Mouse (Mus musculus): ENCODE results near the gene Adh4. TPM values are rescaled to one million over a fixed set of nuclear protein-coding genes. Genes with fewer than 3 reads are reported as not detected.

The Adh4 gene
- polyA plus RNA-seq, 1 experiment from 2014 or later: not detected

DNA sequence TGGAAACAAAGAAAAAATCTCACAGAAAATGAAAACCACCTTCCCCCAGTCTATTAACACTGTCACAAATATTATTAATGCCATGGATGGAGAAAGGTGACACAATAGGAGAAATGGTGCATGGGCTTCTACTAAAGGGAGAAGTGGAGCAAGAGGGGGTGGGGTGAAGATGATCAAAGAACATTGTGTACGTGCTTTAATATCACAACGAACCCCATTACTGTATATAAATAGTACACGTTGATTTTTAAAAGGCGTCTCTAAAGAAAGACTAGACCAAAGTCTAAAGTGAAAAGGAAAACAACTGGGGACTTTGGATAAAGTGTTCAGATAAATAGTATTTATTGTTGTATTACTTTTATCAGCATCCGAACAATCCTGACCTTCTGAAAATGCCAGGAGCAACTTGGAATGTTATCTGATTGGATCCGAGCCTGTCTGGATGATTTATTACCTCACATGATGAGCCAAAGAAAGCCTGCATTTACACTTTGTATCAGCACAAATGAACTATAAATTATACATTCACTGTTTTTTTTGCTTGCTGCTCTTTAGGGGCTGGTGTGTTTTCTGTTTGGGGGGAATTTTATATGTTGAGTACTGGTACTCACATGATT lies 15.2 kb downstream of the Adh4 start:
- H3K27ac ChIP-seq (ENCODE audit: low read depth): no peak overlapping the region
- no peak overlapping the region for H3K4me2 ChIP-seq (ENCODE audit: low read length)
- ATAC-seq (replicated peaks; ENCODE audit: low FRiP score, low TSS enrichment, low read depth) (no peak), DNase-seq (ENCODE audit: low spot score) (no peak)
- no peaks in the 10 kb centered on the region for H3K4me1 ChIP-seq (replicated peaks; ENCODE audit: control insufficient read depth, insufficient read depth, low read length)
- 61% methylated on average over 6 of the region's 6 CpGs for WGBS
- no peaks in the 10 kb centered on the region for H3K27me3 ChIP-seq (replicated peaks; ENCODE audit: control insufficient read depth, insufficient read depth, low read length)
- H3K36me3 ChIP-seq (ENCODE audit: control insufficient read depth, insufficient read depth, low read length): no peaks in the 10 kb centered on the region
- no peak overlapping the region for H3K9ac ChIP-seq (ENCODE audit: low read length)
- no peak overlapping the region for H3K4me3 ChIP-seq (ENCODE audit: low read depth, low read length)
- H3K9me3 ChIP-seq (ENCODE audit: control insufficient read depth, low read length): no peaks in the 10 kb centered on the region

DNA sequence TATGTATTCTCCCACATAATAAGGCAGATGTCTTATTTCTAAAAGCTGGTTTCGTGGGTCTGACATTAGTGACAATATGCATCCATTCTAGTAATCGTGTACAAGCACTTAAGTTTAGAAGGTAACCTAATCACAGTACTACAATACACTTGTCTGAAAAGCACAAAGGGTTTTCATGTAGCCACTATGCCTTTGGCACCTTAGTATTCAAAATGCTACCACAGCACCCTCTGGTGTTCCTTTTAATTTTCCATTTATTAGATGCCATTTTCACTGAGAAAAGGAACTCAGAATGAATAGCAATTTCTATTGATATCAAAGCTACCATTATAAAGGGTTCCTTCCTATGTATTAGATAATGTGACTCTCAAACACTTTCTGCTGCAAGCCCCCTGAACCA lies 16.6 kb downstream of the Adh4 start:
- DNase-seq (ENCODE audit: low spot score): no peak
- Histone ChIP-seq H3K27ac (ENCODE audit: low read depth) (no peak overlapping the region), H3K4me2 (ENCODE audit: low read length) (no peak overlapping the region), H3K4me1 (replicated peaks; ENCODE audit: control insufficient read depth, insufficient read depth, low read length) (no peaks in the 10 kb centered on the region), H3K9ac (ENCODE audit: low read length) (no peak overlapping the region), H3K27me3 (replicated peaks; ENCODE audit: control insufficient read depth, insufficient read depth, low read length) (no peaks in the 10 kb centered on the region), H3K36me3 (ENCODE audit: control insufficient read depth, insufficient read depth, low read length) (no peaks in the 10 kb centered on the region), H3K4me3 (ENCODE audit: low read depth, low read length) (no peak overlapping the region), H3K9me3 (ENCODE audit: control insufficient read depth, low read length) (no peaks in the 10 kb centered on the region)
- ATAC-seq (replicated peaks; ENCODE audit: low FRiP score, low TSS enrichment, low read depth): no peak
- WGBS: 80% methylated on average over 2 of the region's 2 CpGs

DNA sequence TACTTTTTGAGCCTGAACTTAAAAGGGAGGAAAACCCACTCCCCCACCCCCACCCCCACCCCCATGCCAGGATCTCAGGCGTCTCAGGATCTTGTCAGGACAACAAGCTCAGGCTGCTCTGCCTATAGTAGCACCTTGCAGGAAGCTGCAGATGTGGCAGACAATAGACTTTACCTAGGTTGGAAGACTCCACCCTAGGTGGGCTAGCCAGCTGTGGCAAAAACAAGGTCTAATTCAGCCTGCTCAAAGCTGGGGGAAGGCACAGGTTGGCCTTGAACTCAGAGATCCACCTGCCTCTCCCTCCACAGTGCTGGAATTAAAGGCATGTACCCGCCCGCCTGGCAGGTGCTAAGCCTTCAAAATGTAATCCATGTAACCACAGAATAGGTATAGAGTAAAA lies 23.4 kb downstream of the Adh4 start:
- H3K27ac ChIP-seq (ENCODE audit: low read depth): no peak overlapping the region
- H3K4me2 ChIP-seq (ENCODE audit: low read length): no peak overlapping the region
- no peak for ATAC-seq (replicated peaks; ENCODE audit: low FRiP score, low TSS enrichment, low read depth)
- no peak for DNase-seq (ENCODE audit: low spot score)
- no peaks in the 10 kb centered on the region for H3K27me3 ChIP-seq (replicated peaks; ENCODE audit: control insufficient read depth, insufficient read depth, low read length)
- peaks cover under 1% of the 10 kb centered on the region for H3K4me1 ChIP-seq (replicated peaks; ENCODE audit: control insufficient read depth, insufficient read depth, low read length)
- H3K9me3 ChIP-seq (ENCODE audit: control insufficient read depth, low read length): no peaks in the 10 kb centered on the region
- H3K36me3 ChIP-seq (ENCODE audit: control insufficient read depth, insufficient read depth, low read length): no peaks in the 10 kb centered on the region
- WGBS: 73% methylated on average over 3 of the region's 3 CpGs
- H3K9ac ChIP-seq (ENCODE audit: low read length): no peak overlapping the region
- H3K4me3 ChIP-seq (ENCODE audit: low read depth, low read length): no peak overlapping the region

DNA sequence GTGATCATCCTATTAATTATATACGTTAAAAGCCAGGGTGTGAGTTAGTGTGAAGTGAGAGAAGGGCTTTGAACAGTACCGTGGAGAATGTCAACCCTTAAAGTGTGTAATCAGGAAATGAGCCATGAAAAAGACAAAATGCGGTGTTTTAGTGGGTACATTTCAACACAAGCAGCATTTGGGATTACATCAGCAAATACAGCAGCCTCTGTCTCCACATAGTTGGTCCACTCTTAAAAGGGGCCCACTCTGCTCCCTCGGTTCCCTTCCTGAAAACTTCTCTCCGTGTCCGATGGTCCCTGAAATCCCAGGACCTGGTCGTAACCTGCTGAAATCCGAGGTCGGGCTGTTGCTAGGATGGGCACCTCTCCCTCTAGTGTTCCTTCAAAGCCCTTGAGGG lies 26.9 kb downstream of the Adh4 start:
- H3K4me2 ChIP-seq (ENCODE audit: low read length): peak overlapping the region; percentile 54

DNA sequence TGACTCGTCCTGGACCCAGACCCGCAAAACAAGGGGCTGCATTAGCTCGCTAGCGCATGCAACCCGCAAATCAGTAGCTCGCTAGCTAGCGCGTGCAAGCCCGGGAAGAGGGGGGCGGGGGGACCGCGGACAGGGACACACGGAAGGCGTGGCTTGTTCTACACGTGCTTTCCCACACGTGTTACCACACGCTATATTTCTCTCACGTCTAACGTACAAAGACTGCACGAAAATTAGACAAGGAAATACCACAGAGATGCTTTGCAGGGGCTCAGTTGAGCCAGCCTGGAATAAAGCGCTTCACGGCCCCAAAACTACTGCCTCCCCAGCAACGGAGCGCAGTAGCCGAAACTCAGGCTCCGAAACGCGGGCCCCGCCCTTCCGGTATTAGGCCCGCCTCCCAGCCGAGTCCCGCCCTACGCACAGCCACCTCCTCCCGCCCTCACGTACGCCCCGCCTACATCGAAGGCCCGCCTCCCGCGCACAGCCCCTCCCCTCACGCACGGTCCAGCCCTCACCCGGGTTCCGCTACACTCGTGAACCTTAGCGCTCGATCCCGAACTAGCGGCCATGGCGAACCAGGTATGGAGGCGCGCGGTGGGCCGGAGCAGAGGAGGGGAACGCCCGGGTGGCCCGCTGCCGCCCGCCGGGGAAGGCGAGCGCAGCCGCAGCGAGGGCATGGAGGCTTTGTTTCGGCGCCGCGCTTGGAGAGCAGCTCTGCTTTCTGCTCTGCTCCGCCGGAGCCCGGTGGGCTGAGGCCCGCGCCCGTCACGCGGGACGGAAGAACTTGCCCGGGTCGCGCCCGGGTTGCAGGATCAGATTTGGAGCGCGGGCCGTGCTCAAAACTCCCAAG lies 27.6 kb downstream of the Adh4 start, which contains the start of gene Adh5:
TSS of gene Adh5 (plus strand) at position 482 of the 853 bp plus-strand sequence.
- Histone ChIP-seq H3K36me3 (ENCODE audit: control insufficient read depth, insufficient read depth, low read length) (peaks cover 29% of the 10 kb centered on the region), H3K4me2 (ENCODE audit: low read length) (peak within 1 kb of the TSS; percentile 74), H3K9me3 (ENCODE audit: control insufficient read depth, low read length) (no peaks in the 10 kb centered on the region), H3K4me3 (ENCODE audit: low read depth, low read length) (peak within 1 kb of the TSS; percentile 78), H3K27ac (ENCODE audit: low read depth) (peak within 1 kb of the TSS; percentile 67), H3K27me3 (replicated peaks; ENCODE audit: control insufficient read depth, insufficient read depth, low read length) (no peaks in the 10 kb centered on the region), H3K9ac (ENCODE audit: low read length) (peak within 1 kb of the TSS; percentile 86), H3K4me1 (replicated peaks; ENCODE audit: control insufficient read depth, insufficient read depth, low read length) (peaks cover 9% of the 10 kb centered on the region)
- ATAC-seq (replicated peaks; ENCODE audit: low FRiP score, low TSS enrichment, low read depth): peak; percentile 99
- DNase-seq (ENCODE audit: low spot score): peak; percentile 99
- WGBS: under 1% methylated on average over 86 of the region's 86 CpGs

More for the DNA sequence above, 26.9 kb downstream of the Adh4 start:
- Histone ChIP-seq H3K9me3 (ENCODE audit: control insufficient read depth, low read length) (no peaks in the 10 kb centered on the region), H3K36me3 (ENCODE audit: control insufficient read depth, insufficient read depth, low read length) (peaks cover 22% of the 10 kb centered on the region), H3K4me3 (ENCODE audit: low read depth, low read length) (peak overlapping the region; percentile 78), H3K9ac (ENCODE audit: low read length) (peak overlapping the region; percentile 47), H3K27me3 (replicated peaks; ENCODE audit: control insufficient read depth, insufficient read depth, low read length) (no peaks in the 10 kb centered on the region), H3K27ac (ENCODE audit: low read depth) (peak overlapping the region; percentile 67), H3K4me1 (replicated peaks; ENCODE audit: control insufficient read depth, insufficient read depth, low read length) (peaks cover 9% of the 10 kb centered on the region)
- ATAC-seq (replicated peaks; ENCODE audit: low FRiP score, low TSS enrichment, low read depth) (no peak), DNase-seq (ENCODE audit: low spot score) (no peak)
- WGBS: 2% methylated on average over 9 of the region's 9 CpGs

DNA sequence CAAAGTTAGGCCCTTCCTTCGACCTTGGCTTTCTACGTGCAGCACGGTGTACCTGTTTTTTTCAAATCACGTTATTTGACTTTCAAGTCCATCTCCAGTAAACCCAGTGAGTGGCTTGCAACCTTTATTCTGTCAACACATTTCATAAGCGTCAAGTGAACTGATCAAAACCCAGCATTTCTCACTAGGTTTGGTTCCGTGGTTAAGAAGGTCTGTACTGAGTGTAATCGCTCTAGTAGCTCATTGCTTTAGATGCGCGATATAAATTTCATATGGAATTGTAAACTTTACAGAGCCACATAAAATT lies 28.2 kb downstream of the Adh4 start:
- ATAC-seq (replicated peaks; ENCODE audit: low FRiP score, low TSS enrichment, low read depth): no peak
- Histone ChIP-seq H3K27ac (ENCODE audit: low read depth) (peak overlapping the region; percentile 67), H3K9me3 (ENCODE audit: control insufficient read depth, low read length) (no peaks in the 10 kb centered on the region), H3K36me3 (ENCODE audit: control insufficient read depth, insufficient read depth, low read length) (peaks cover 34% of the 10 kb centered on the region), H3K27me3 (replicated peaks; ENCODE audit: control insufficient read depth, insufficient read depth, low read length) (no peaks in the 10 kb centered on the region), H3K9ac (ENCODE audit: low read length) (peak overlapping the region; percentile 86), H3K4me1 (replicated peaks; ENCODE audit: control insufficient read depth, insufficient read depth, low read length) (peaks cover 9% of the 10 kb centered on the region), H3K4me2 (ENCODE audit: low read length) (peak overlapping the region; percentile 74), H3K4me3 (ENCODE audit: low read depth, low read length) (peak overlapping the region; percentile 78)
- 3% methylated on average over 9 of the region's 9 CpGs for WGBS
- no peak for DNase-seq (ENCODE audit: low spot score)

DNA sequence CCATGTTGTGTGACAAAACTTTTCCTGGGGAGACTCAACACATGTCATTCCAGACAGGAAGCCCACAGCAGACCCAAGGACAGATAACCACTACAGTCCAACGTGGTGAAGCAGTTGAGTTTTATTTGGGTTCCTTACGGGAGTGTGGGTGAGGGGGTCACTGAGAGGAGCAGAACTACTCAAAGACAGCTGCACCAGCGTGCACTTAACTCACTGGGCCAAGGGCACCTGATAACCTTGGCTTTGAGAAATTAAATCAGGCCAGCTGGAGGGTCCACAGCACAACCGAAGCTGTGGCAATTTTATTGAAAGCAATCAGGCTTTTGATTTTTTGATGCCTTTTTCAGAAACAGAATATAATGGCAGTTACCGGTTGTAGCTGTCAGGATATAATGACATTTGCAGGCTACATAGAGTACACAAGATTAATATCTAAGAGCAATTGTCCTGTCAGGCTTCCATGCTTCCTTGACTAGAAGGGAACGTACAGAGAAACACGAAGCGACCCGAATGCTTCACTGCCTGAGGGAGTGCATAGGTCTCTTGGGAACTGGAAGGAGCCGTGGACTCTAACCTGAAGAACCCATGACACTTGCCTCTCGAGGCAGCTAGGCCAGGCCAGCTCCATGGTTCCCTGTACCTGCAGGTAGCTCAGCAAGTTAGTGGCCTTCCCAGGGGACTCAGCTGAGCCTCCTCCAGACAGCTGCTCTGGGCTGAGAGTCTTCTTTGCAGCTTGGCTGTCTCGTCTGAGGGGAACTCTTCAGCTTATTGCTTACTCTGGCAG lies 33.0 kb downstream of the Adh4 start:
- ATAC-seq (replicated peaks; ENCODE audit: low FRiP score, low TSS enrichment, low read depth) (no peak), DNase-seq (ENCODE audit: low spot score) (no peak)
- Histone ChIP-seq H3K9ac (ENCODE audit: low read length) (no peak overlapping the region), H3K4me2 (ENCODE audit: low read length) (no peak overlapping the region), H3K4me1 (replicated peaks; ENCODE audit: control insufficient read depth, insufficient read depth, low read length) (peaks cover 9% of the 10 kb centered on the region), H3K9me3 (ENCODE audit: control insufficient read depth, low read length) (no peaks in the 10 kb centered on the region), H3K36me3 (ENCODE audit: control insufficient read depth, insufficient read depth, low read length) (peaks cover 80% of the 10 kb centered on the region), H3K4me3 (ENCODE audit: low read depth, low read length) (no peak overlapping the region), H3K27me3 (replicated peaks; ENCODE audit: control insufficient read depth, insufficient read depth, low read length) (no peaks in the 10 kb centered on the region), H3K27ac (ENCODE audit: low read depth) (no peak overlapping the region)
- WGBS: 79% methylated on average over 12 of the region's 12 CpGs

DNA sequence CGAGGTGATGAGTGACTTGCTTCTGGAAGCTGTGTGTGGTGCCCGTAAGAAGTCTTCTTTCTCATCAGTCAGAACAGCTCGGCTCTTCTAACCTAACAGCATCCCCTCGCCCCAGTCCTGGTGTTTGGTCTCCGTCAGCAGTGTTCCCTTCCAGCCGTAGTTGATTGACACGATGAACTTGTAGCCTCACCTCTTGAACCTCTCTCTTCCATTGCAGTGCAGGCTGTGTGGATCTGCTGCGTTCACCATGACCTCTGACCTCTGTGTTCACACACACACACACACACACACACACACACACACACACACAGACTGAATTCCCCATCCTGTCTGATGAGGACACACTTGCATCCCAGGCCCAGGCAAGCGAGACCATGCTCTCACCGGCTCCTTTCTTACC lies 36.9 kb downstream of the Adh4 start:
- DNase-seq (ENCODE audit: low spot score) (no peak), ATAC-seq (replicated peaks; ENCODE audit: low FRiP score, low TSS enrichment, low read depth) (no peak)
- Histone ChIP-seq H3K4me1 (replicated peaks; ENCODE audit: control insufficient read depth, insufficient read depth, low read length) (no peaks in the 10 kb centered on the region), H3K4me2 (ENCODE audit: low read length) (no peak overlapping the region), H3K27me3 (replicated peaks; ENCODE audit: control insufficient read depth, insufficient read depth, low read length) (no peaks in the 10 kb centered on the region), H3K36me3 (ENCODE audit: control insufficient read depth, insufficient read depth, low read length) (peaks cover 92% of the 10 kb centered on the region), H3K9ac (ENCODE audit: low read length) (no peak overlapping the region), H3K27ac (ENCODE audit: low read depth) (no peak overlapping the region), H3K9me3 (ENCODE audit: control insufficient read depth, low read length) (no peaks in the 10 kb centered on the region), H3K4me3 (ENCODE audit: low read depth, low read length) (no peak overlapping the region)
- WGBS: 79% methylated on average over 10 of the region's 10 CpGs

All from intestine, embryonic 14.5 days (tissue).